Mouse (Mus musculus) testis, adult 10 weeks (tissue): ENCODE data around the gene Ndufa6. TPM values are rescaled to one million over a fixed set of nuclear protein-coding genes. Genes with fewer than 3 reads are reported as not detected.

ENCODE experiments used
- polyA plus RNA-seq: library from polyadenylated mRNA; stranded (reverse); fragments of 350-450 nt; fragmentation: Illumina TruSeq; extraction: RNeasy Lipid Tissue Mini Kit (QIAGEN cat#74804); gene quantifications from one replicate; pipeline ENCODE4 v1.2.3, GENCODE M21; 2014; ENCODE audit warnings: low read depth, low replicate concordance

Gene Ndufa6
- polyA plus RNA-seq = 172 TPM

GRCm38 (mm10) chr15:82354126-82354945 lies at the start of gene Ndufa6:
Gene Ndufa6, minus strand, starts transcription at chr15:82354322.

GRCm38 (mm10) chr15:82393922-82394321 lies 39.8 kb upstream of the Ndufa6 start, which contains the start of gene Cyp2d11:
Gene Cyp2d11, minus strand, starts transcription at chr15:82394022.

GRCm38 (mm10) chr15:82379871-82380713 lies 26.0 kb upstream of the Ndufa6 start, which contains the start of gene Cyp2d22:
Gene Cyp2d22, minus strand, starts transcription at chr15:82380260.

GRCm38 (mm10) chr15:82338593-82339112 lies 15.5 kb downstream of the Ndufa6 start, which contains the start of the genes Naga, Pheta2 and Smdt1:
Gene Naga, minus strand, starts transcription at chr15:82338925.
Gene Pheta2, plus strand, starts transcription at chr15:82338942.
Gene Smdt1, plus strand, starts transcription at chr15:82338959.

Other genes with a start within 250 kb of the Ndufa6 start
- 6.2 TPM for gene Ccdc134, start 226.4 kb downstream of the Ndufa6 start, polyA plus RNA-seq
- 6.5 TPM for gene Srebf2, start 207.1 kb downstream of the Ndufa6 start, polyA plus RNA-seq
- not detected for gene Shisa8, start 141.5 kb downstream of the Ndufa6 start, polyA plus RNA-seq
- 2.2 TPM for gene Tnfrsf13c, start 130.0 kb downstream of the Ndufa6 start, polyA plus RNA-seq
- gene Cenpm, start 109.6 kb downstream of the Ndufa6 start, polyA plus RNA-seq = 1.5 TPM
- 0.71 TPM for gene 1500009C09Rik, start 101.9 kb downstream of the Ndufa6 start, polyA plus RNA-seq
- 13.0 TPM for gene Sept3, start 79.4 kb downstream of the Ndufa6 start, polyA plus RNA-seq
- gene Wbp2nl, start 55.4 kb downstream of the Ndufa6 start, polyA plus RNA-seq = 51.6 TPM
- gene Naga, start 15.4 kb downstream of the Ndufa6 start, polyA plus RNA-seq = 7.1 TPM
- 2.2 TPM for gene Pheta2, start 15.4 kb downstream of the Ndufa6 start, polyA plus RNA-seq
- gene Smdt1, start 15.4 kb downstream of the Ndufa6 start, polyA plus RNA-seq = 20.1 TPM
- gene Cyp2d22, start 25.9 kb upstream of the Ndufa6 start, polyA plus RNA-seq = 2.9 TPM
- not detected for gene Cyp2d11, start 39.7 kb upstream of the Ndufa6 start, polyA plus RNA-seq
- gene Cyp2d10, start 52.9 kb upstream of the Ndufa6 start, polyA plus RNA-seq = not detected
- gene Cyp2d9, start 79.1 kb upstream of the Ndufa6 start, polyA plus RNA-seq = not detected
- gene Cyp2d12, start 200.8 kb upstream of the Ndufa6 start, polyA plus RNA-seq = not detected